Mouse (Mus musculus) layer of hippocampus, postnatal 25 days (tissue): ENCODE data around the gene Usp7. TPM values are rescaled to one million over a fixed set of nuclear protein-coding genes. Genes with fewer than 3 reads are reported as not detected.

Experiments
- DNase-seq, 2 experiments: peaks; one replicate each; pipeline ENCODE4 v3.0.0; 2022; ENCODE audit warnings: mixed read lengths in 2 of 2, low spot score in 1 of 2; ENCODE audit errors: extremely low spot score in 1 of 2
- total RNA-seq, 2 experiments: library from RNA; stranded (reverse); gene quantifications; 2 replicates each; pipeline ENCODE4 v1.2.3; 2021

The Usp7 gene
- total RNA-seq, 2 experiments from 2014 or later = 132 to 156 TPM

- DNase-seq = no peak
These were observed 114.1 kb downstream of the Usp7 start for GRCm38 (mm10) chr16:8678035-8678434.

- peak in 1 of 2 experiments; percentile 64 for DNase-seq
These were observed 115.3 kb downstream of the Usp7 start for GRCm38 (mm10) chr16:8676800-8677199.

GRCm38 (mm10) chr16:8676228-8676627 lies 115.9 kb downstream of the Usp7 start:
- no peak for DNase-seq

GRCm38 (mm10) chr16:8675559-8675958 lies 116.5 kb downstream of the Usp7 start:
- DNase-seq = no peak

GRCm38 (mm10) chr16:8674165-8674564 lies 117.9 kb downstream of the Usp7 start:
- peak in 1 of 2 experiments; percentile 40 for DNase-seq

GRCm38 (mm10) chr16:8673343-8673742 lies 118.8 kb downstream of the Usp7 start:
- no peak for DNase-seq

GRCm38 (mm10) chr16:8672811-8673210 lies 119.3 kb downstream of the Usp7 start:
- DNase-seq = no peak

- DNase-seq = no peak
These were observed 119.8 kb downstream of the Usp7 start for GRCm38 (mm10) chr16:8672350-8672687.

- peak; percentile 56 to 67 for DNase-seq
These were observed 120.4 kb downstream of the Usp7 start, which contains the start of gene Carhsp1 for GRCm38 (mm10) chr16:8671551-8672349. Gene Carhsp1 (minus strand): TSS chr16:8672155.

- DNase-seq = no peak
These were observed 121.8 kb downstream of the Usp7 start for GRCm38 (mm10) chr16:8670041-8671035.

- no peak for DNase-seq
These were observed 122.7 kb downstream of the Usp7 start for GRCm38 (mm10) chr16:8669432-8669831.

- no peak for DNase-seq
These were observed 123.7 kb downstream of the Usp7 start for GRCm38 (mm10) chr16:8668386-8668785.

- no peak for DNase-seq
These were observed 124.3 kb downstream of the Usp7 start for GRCm38 (mm10) chr16:8667814-8668213.

- DNase-seq = no peak
These were observed 124.8 kb downstream of the Usp7 start for GRCm38 (mm10) chr16:8667261-8667660.

GRCm38 (mm10) chr16:8666452-8666851 lies 125.7 kb downstream of the Usp7 start:
- no peak for DNase-seq

GRCm38 (mm10) chr16:8665367-8665766 lies 126.7 kb downstream of the Usp7 start:
- DNase-seq = no peak

GRCm38 (mm10) chr16:8663606-8664539 lies 128.2 kb downstream of the Usp7 start:
- no peak for DNase-seq

GRCm38 (mm10) chr16:8663022-8663421 lies 129.1 kb downstream of the Usp7 start:
- DNase-seq = no peak

GRCm38 (mm10) chr16:8658764-8659163 lies 133.3 kb downstream of the Usp7 start:
- no peak for DNase-seq

GRCm38 (mm10) chr16:8658349-8658748 lies 133.8 kb downstream of the Usp7 start:
- DNase-seq = no peak
